Mouse (Mus musculus) heart, adult 2 months (tissue): ENCODE measurements around the gene Gm4340.

Experiments used
- CTCF ChIP-seq: fragments of 200-600 bp; IDR thresholded peaks from 2 replicates; pipeline ENCODE4 v1.8.1; 2022; ENCODE audit warnings: antibody characterized with exemption, mild to moderate bottlenecking, moderate library complexity
- POLR2A ChIP-seq: fragments of 200-500 bp; IDR thresholded peaks from 2 replicates; pipeline ENCODE4 v1.6.1; 2011; ENCODE audit warnings: mild to moderate bottlenecking, low read depth, low read length, control low read depth; ENCODE audit not compliant: insufficient read depth

- TF ChIP-seq POLR2A (no peak), CTCF (no peak)
Observed at GRCm38 (mm10) chr10:104220303-104221021, 26.6 kb downstream of the Gm4340 start.
